In the genomic region with DNA sequence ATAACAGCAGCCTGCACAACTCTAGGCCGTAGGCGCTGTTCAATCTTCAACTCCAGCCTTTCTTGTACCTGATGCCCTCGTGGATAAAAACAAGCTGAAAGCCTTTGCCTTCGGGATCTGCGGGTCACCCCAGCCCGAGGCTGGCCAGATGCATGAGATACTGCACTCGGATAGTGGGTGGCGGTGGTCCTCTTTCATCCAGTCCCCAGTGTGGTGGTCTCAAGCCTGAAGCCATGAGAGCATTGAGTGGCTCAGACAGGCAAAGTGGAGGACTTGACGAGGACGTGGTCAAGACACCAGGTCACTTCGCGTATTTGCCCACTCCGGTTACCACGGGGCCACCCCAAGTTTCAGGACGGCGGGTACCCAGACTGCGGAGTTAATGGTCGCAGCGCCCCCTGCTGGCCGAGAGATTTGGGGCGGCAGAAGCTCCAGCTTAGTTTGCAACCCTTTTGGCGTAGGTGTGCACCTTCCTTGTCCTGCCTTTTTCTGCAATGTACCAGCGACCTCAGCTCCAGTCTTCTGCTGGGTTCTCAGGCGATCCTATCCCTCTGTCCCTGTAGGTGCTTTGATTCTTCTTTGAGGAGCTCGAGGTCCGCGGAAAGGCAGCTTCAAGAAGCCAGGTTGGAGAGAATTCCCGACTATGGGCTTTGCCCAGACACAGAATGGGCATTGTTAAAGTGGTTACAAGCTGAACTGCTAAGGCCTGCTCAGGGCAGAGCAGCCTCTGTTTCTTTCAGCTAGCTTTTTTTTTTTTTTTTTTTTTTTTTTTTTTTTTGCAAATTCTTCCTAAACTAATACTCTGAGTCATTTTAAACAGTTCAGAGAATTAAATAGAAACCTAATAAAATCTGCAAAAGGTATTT, we compare ENCODE assay signal across 8 mouse cellular contexts. TPM values are rescaled to one million over a fixed set of nuclear protein-coding genes. Genes with fewer than 3 reads are reported as not detected.
A peak's percentile ranks its signal among the peaks of the same experiment; 100 is the strongest.
DNase-seq lines count a peak whose midpoint lies in the region; ATAC-seq and TF ChIP-seq lines count a peak whose summit lies in the region.

No protein-coding gene starts in this region.

- no peaks in the 10 kb centered on the region for H3K9me3 ChIP-seq in heart, embryonic 14.5 days (ENCODE audit: control insufficient read depth, low read length)
- no peaks in the 10 kb centered on the region for H3K9me3 ChIP-seq in neural tube, embryonic 14.5 days (ENCODE audit: control insufficient read depth, low read length)

- TF ChIP-seq POLR2A in bone marrow macrophage, adult 2 months (IDR thresholded peaks at IDR 0.05; ENCODE audit: borderline replicate concordance, low read depth, low read length), result no peak
- TF ChIP-seq POLR2A in embryonic fibroblast, embryonic 13.5 days (IDR thresholded peaks at IDR 0.05; ENCODE audit: low read depth, low read length), result no peak

- no peaks in the 10 kb centered on the region for H3K36me3 ChIP-seq in heart, embryonic 14.5 days (ENCODE audit: control insufficient read depth, insufficient read depth, low read length)
- H3K36me3 ChIP-seq in neural tube, embryonic 14.5 days (ENCODE audit: control insufficient read depth, insufficient read depth, low read length), result no peaks in the 10 kb centered on the region

- H3K4me1 ChIP-seq in bone marrow macrophage, adult 2 months (ENCODE audit: control insufficient read depth, insufficient read depth, low read length), result peaks cover 6% of the 10 kb centered on the region
- H3K4me1 ChIP-seq in embryonic fibroblast, embryonic 13.5 days (ENCODE audit: control insufficient read depth, insufficient read depth, low read length), result no peaks in the 10 kb centered on the region
- peaks cover 7 to 10% of the 10 kb centered on the region in 2 experiments for H3K4me1 ChIP-seq in heart, embryonic 14.5 days (ENCODE audit: control insufficient read depth in 2 of 2, insufficient read depth in 2 of 2, low read length in 2 of 2)
- H3K4me1 ChIP-seq in neural tube, embryonic 14.5 days (ENCODE audit: control insufficient read depth, insufficient read depth, low read length), result no peaks in the 10 kb centered on the region

- 11% methylated on average over 28 of the region's 28 CpGs for WGBS in heart, embryonic 14.5 days
- WGBS in neural tube, embryonic 14.5 days, result 11% methylated on average over 28 of the region's 28 CpGs

- H3K4me3 ChIP-seq in bone marrow macrophage, adult 2 months (ENCODE audit: insufficient read depth, low read length), result no peak overlapping the region
- no peak overlapping the region for H3K4me3 ChIP-seq in embryonic fibroblast, embryonic 13.5 days (ENCODE audit: insufficient read depth, low read length)
- no peak overlapping the region for H3K4me3 ChIP-seq in heart, embryonic 14.5 days (ENCODE audit: control insufficient read depth in 1 of 2, insufficient read depth in 1 of 2, low read depth in 1 of 2, low read length in 2 of 2)
- H3K4me3 ChIP-seq in neural tube, embryonic 14.5 days (ENCODE audit: low read depth, low read length), result no peak overlapping the region

- no peak overlapping the region for H3K27ac ChIP-seq in bone marrow macrophage, adult 2 months (ENCODE audit: insufficient read depth, low read depth, low read length)
- H3K27ac ChIP-seq in embryonic fibroblast, embryonic 13.5 days (ENCODE audit: insufficient read depth, low read length), result no peak overlapping the region
- H3K27ac ChIP-seq in heart, embryonic 14.5 days (replicated peaks in 1 of 2; ENCODE audit: control insufficient read depth in 1 of 2, insufficient read depth in 1 of 2, low read depth in 2 of 2, low read length in 2 of 2), result no peak overlapping the region
- no peak overlapping the region for H3K27ac ChIP-seq in neural tube, embryonic 14.5 days (ENCODE audit: low read depth, low read length)

- peak overlapping the region; percentile 45 for H3K4me2 ChIP-seq in heart, embryonic 14.5 days (ENCODE audit: low read length)
- no peak overlapping the region for H3K4me2 ChIP-seq in neural tube, embryonic 14.5 days (ENCODE audit: low read depth, low read length)

- DNase-seq in kidney, postnatal 10 days, result peak; percentile 92
- peak; percentile 76 to 84 for DNase-seq in lung, adult 18-20 months
- DNase-seq in testis, postnatal 14 days (ENCODE audit: low spot score), result peak; percentile 74

- peak; percentile 75 for ATAC-seq in CD4-positive, CD25-positive, alpha-beta regulatory T cell, adult 4 months
- ATAC-seq in heart, embryonic 14.5 days (ENCODE audit: insufficient number of reproducible peaks, insufficient read depth, low FRiP score, low read depth), result 0 out of 2 replicates have a peak, but pooled peaks have one; percentile 34
- ATAC-seq in neural tube, embryonic 14.5 days (ENCODE audit: low read depth), result 0 out of 2 replicates have a peak, but pooled peaks have one; percentile 28

- TF ChIP-seq CTCF in bone marrow macrophage, adult 2 months (IDR thresholded peaks at IDR 0.05; ENCODE audit: low read depth, low read length), result peak; percentile 79
- TF ChIP-seq CTCF in embryonic fibroblast, embryonic 13.5 days (IDR thresholded peaks at IDR 0.05; ENCODE audit: borderline replicate concordance, insufficient read depth, low read length), result peak; percentile 65

- H3K9ac ChIP-seq in heart, embryonic 14.5 days (ENCODE audit: low read length), result no peak overlapping the region
- H3K9ac ChIP-seq in neural tube, embryonic 14.5 days (replicated peaks; ENCODE audit: low read depth, low read length), result no peak overlapping the region

- no peaks in the 10 kb centered on the region for H3K27me3 ChIP-seq in heart, embryonic 14.5 days (ENCODE audit: control insufficient read depth, insufficient read depth, low read length)
- H3K27me3 ChIP-seq in neural tube, embryonic 14.5 days (ENCODE audit: control insufficient read depth, insufficient read depth, low read length), result no peaks in the 10 kb centered on the region

RNA-seq across cellular contexts. Expression of a gene that starts 14.4 kb away (rescaled TPM):
- polyA plus RNA-seq in CD4-positive, CD25-positive, alpha-beta regulatory T cell, adult 4 months (2017; shearing (Covaris generic)), result 1 to 10 TPM; 1.5 to 4.3 TPM
- polyA plus RNA-seq in bone marrow macrophage, adult 2 months (2012; ENCODE audit: insufficient read depth, insufficient read length, missing spikeins), result 9.2 and 9.9 TPM in 2 replicates
- 9.6 and 11.6 TPM in 2 replicates for polyA plus RNA-seq in embryonic fibroblast, embryonic 13.5 days (2011; ENCODE audit: insufficient read length, low read depth, missing spikeins)
- 42.3 and 47.1 TPM in 2 replicates for polyA plus RNA-seq in heart, embryonic 14.5 days (2014; fragmentation: Nextera tagmentation; extraction: Ambion mirVana)
- 45.7 and 54.9 TPM in 2 replicates for polyA plus RNA-seq in neural tube, embryonic 14.5 days (2014; fragmentation: Nextera tagmentation; extraction: Ambion mirVana)

RNA-seq across cellular contexts. Expression of a gene that starts 56.9 kb away (rescaled TPM):
- 10 to 100 TPM; 24.7 to 25.1 TPM for polyA plus RNA-seq in CD4-positive, CD25-positive, alpha-beta regulatory T cell, adult 4 months (2017; shearing (Covaris generic))
- polyA plus RNA-seq in bone marrow macrophage, adult 2 months (2012; ENCODE audit: insufficient read depth, insufficient read length, missing spikeins), result 23.0 and 24.4 TPM in 2 replicates
- 29.6 and 34.6 TPM in 2 replicates for polyA plus RNA-seq in embryonic fibroblast, embryonic 13.5 days (2011; ENCODE audit: insufficient read length, low read depth, missing spikeins)
- 46.3 and 53.1 TPM in 2 replicates for polyA plus RNA-seq in heart, embryonic 14.5 days (2014; fragmentation: Nextera tagmentation; extraction: Ambion mirVana)
- polyA plus RNA-seq in neural tube, embryonic 14.5 days (2014; fragmentation: Nextera tagmentation; extraction: Ambion mirVana), result 53.1 and 58.6 TPM in 2 replicates

RNA-seq across cellular contexts. Expression of a gene that starts 57.3 kb away (rescaled TPM):
- 10 to 100 TPM; 17.1 to 23.5 TPM for polyA plus RNA-seq in CD4-positive, CD25-positive, alpha-beta regulatory T cell, adult 4 months (2017; shearing (Covaris generic))
- 10.2 and 10.3 TPM in 2 replicates for polyA plus RNA-seq in bone marrow macrophage, adult 2 months (2012; ENCODE audit: insufficient read depth, insufficient read length, missing spikeins)
- polyA plus RNA-seq in embryonic fibroblast, embryonic 13.5 days (2011; ENCODE audit: insufficient read length, low read depth, missing spikeins), result 9.1 and 13.0 TPM in 2 replicates
- 9.9 and 10.9 TPM in 2 replicates for polyA plus RNA-seq in heart, embryonic 14.5 days (2014; fragmentation: Nextera tagmentation; extraction: Ambion mirVana)
- polyA plus RNA-seq in neural tube, embryonic 14.5 days (2014; fragmentation: Nextera tagmentation; extraction: Ambion mirVana), result 8.1 and 8.2 TPM in 2 replicates
